Mouse (Mus musculus) CD4-positive, CD25-positive, alpha-beta regulatory T cell, adult 2 months (primary cell): ENCODE measurements around the gene Abhd11.
"Not testable (repeated sequence)": the region's sequence is repeated elsewhere in the genome, so short reads cannot be mapped to it uniquely, and the experiment has no call there.

Source experiments
- DNase-seq: peaks from one replicate; pipeline ENCODE4 v3.0.0-alpha.2; 2012; ENCODE audit warnings: low read depth, low spot score

Abhd11 gene

GRCm38 (mm10) chr5:135023344-135024173, 14.6 kb downstream of the Abhd11 start, which contains the start of gene Stx1a:
TSS of gene Stx1a (plus strand) at chr5:135023482.
- peak; percentile 90 for DNase-seq

- DNase-seq, result peak; percentile 83
Measured at GRCm38 (mm10) chr5:135024665-135025224, 15.8 kb downstream of the Abhd11 start.

GRCm38 (mm10) chr5:135025899-135026298, 16.9 kb downstream of the Abhd11 start:
- DNase-seq, result peak; percentile 30

GRCm38 (mm10) chr5:135029007-135029854, 20.3 kb downstream of the Abhd11 start:
- no peak for DNase-seq

DNA sequence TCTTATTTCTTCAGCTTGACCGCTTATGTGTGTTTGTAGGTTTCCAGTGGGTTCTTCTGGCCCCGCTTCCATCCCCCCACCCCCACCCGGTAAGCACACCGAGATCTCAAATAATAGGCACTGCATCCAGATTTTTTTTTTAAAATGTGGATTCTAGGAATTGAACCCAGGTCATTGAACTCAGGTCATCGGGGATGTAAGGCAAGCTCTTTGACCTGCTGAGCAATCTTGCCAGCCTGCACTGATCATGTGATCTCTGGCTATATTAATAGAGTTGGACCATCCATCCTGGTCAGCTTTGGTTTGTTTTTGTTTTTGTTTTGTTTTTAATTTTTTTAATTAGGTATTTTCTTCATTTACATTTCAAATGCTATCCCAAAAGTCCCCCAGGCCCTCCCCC, 23.6 kb downstream of the Abhd11 start:
- no peak for DNase-seq

DNA sequence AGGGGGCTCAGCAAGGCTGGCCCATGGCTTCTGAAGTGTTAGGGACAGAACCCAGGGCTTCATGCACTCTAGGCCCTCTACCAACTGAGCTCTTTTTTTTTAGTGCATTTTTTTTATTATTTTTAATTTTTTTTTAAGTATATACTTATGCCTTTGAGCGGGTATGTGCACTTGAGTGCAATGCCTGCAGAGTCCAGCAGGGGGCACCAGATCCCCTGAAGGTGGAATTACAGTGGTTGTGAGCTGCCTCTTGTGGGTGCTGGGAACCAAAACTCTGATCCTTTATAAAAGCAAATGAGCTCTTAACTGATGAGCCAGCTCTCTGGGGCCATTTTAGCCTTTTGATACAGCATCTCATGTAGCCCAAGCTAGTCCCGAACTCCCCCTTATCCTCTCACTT, 25.6 kb downstream of the Abhd11 start:
- peak; percentile 42 for DNase-seq

DNA sequence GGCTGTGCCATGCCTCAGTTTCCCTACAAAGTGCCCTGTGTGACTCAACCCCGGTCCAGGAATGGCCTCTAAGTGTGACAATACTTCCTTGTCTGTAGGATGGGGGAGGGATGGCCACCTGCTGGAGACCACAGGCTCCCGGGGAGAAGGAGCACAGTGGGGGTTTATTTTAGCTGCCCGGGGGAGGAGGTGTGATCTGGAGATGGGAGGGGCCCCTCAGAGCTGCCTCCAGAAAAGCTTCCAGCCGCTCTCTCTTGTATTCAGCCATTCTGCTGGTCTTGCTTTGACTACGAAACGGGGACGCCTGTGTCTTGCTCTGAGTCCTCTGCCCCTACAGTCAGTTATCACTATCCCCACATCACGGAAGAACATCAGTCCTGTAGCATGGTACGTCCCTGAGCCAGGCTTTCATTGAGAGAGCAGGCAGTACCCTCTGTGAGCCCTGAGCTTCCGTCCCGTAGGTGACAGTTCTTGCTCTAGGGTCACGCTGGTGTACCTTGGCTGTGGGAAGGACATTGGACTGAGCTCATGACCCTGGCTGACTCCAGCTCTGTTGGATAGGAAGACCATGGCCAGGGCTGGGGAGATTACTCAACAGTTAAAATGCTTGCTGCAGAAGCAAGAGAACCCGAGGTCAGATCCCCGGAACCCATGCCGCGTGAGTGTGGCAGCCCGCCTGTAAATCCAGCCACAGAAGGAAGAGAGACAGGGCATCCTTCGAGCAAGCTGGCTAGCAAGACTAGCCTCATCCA, 26.8 kb downstream of the Abhd11 start:
- DNase-seq, result no peak

DNA sequence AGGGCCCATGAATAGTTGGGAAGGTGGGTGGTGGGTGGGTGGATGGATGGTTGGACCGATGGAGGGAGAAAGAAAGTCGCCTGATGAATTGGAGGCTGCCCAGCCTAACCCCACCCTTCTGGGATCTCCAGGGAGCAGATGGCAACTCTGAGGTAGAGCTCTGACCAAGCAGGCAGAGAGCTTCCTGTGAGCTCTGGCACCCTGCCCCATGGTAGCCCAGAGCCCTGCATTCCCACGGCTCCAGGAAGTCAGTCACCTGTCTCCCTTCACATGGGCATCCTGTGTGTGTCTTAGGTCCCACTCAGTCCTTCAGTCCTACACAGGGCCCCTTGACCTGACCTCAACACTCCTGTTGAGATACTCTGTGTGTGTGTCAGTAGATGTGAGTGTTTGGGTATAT, 29.0 kb downstream of the Abhd11 start:
- no peak for DNase-seq

DNA sequence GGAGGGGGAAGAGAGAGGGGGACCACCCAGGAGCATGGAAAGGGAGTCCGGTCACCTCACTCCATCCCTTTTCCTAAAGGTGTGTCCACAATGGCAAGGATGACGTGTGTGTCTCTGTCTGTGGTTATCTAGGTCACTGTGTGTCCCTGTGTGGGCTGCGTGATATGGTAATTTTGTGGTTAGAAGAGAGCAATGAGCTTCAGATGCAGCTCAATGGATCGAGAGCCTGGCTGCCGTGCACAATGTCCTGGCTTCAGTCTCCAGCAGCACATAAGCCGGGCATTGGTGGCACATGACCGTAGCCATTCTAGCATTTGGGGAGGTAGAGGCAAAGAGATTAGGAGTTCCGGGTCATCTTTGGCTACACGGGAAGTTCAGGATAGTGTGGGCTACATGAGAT, 30.6 kb downstream of the Abhd11 start:
- no peak for DNase-seq

GRCm38 (mm10) chr5:135040059-135040458, 31.1 kb downstream of the Abhd11 start:
- DNase-seq, result no peak

DNA sequence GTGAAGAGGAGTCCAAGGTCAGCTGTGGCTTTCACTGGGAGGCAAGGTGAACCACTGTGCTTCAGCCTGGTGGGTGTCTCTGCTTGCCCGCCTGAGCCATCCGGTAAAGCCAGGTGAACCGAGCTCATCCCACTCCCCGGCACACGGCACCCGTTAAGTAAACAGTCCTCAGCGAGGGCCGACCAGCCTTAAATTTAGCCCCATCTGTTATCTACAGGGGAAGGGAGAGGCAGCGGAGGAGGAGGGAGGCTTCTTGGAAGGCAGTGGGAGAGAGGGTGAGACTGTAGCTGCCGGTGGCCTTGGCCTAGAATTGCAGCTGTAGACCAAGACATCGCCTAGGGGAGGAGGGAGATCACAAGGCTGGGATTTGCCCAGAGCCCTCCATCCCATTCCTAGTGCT, 31.8 kb downstream of the Abhd11 start:
- no peak for DNase-seq

GRCm38 (mm10) chr5:135042105-135042788, 33.3 kb downstream of the Abhd11 start:
- no peak for DNase-seq

GRCm38 (mm10) chr5:135044575-135044974, 35.6 kb downstream of the Abhd11 start:
- no peak for DNase-seq

- no peak for DNase-seq
Measured at GRCm38 (mm10) chr5:135048539-135048938, 39.6 kb downstream of the Abhd11 start.

GRCm38 (mm10) chr5:135049268-135049667, 40.3 kb downstream of the Abhd11 start:
- not testable (repeated sequence) for DNase-seq

DNA sequence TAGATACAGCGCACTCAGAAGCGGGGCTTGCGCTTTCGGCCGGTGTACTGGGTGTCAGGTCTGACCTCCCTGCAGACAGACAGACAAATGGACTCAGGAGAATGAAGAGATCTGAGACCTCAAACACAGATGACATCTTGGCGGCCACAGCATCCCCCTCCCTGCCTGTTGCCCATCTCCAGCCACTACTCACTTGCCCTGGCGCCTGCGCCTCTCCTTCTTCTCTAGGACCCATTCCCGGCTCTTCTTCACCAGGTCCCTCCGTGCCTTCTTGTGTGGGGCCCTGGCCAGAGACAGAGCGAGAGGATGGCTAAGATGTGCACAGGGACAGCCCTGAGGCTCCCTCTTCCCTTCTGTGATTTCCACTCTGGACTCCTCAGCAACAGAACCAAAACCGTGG, 44.4 kb downstream of the Abhd11 start:
- no peak for DNase-seq
